Mouse (Mus musculus) heart, embryonic 10.5 days (tissue): ENCODE measurements around the gene Cpn2. TPM values are rescaled to one million over a fixed set of nuclear protein-coding genes. Genes with fewer than 3 reads are reported as not detected.

Source experiments
- DNase-seq: peaks from one replicate; pipeline ENCODE4 v3.0.0-alpha.2; 2017; ENCODE audit warnings: low spot score
- H3K27ac ChIP-seq: fragments of 300-500 bp; sonication (generic); 2 replicates; pipeline ENCODE4 v1.5.1; 2016; ENCODE audit warnings: mild to moderate bottlenecking
- H3K27me3 ChIP-seq: fragments of 300-500 bp; sonication (generic); 2 replicates; pipeline ENCODE4 v1.6.1; 2016; ENCODE audit warnings: mild to moderate bottlenecking; ENCODE audit not compliant: poor library complexity, insufficient read depth, severe bottlenecking
- H3K36me3 ChIP-seq: fragments of 300-500 bp; sonication (generic); 2 replicates; pipeline ENCODE4 v1.6.1; 2016; ENCODE audit warnings: mild to moderate bottlenecking, moderate library complexity
- H3K4me1 ChIP-seq: fragments of 300-500 bp; sonication (generic); 2 replicates; pipeline ENCODE4 v1.6.1; 2016; ENCODE audit warnings: mild to moderate bottlenecking
- H3K4me3 ChIP-seq: fragments of 300-500 bp; sonication (generic); 2 replicates; pipeline ENCODE4 v1.5.1; 2016; ENCODE audit warnings: mild to moderate bottlenecking, moderate library complexity
- H3K9me3 ChIP-seq: fragments of 300-500 bp; sonication (generic); 2 replicates; pipeline ENCODE4 v1.6.1; 2016; ENCODE audit warnings: mild to moderate bottlenecking, moderate library complexity
- WGBS: fragments of 180-500 bp; shearing (Covaris S2); methylation state at CpG from one replicate; pipeline ENCODE4 v1.1.7; 2016; 5-methylcytosine and 5-hydroxymethylcytosine counted together
- polyA plus RNA-seq: library from polyadenylated mRNA; unstranded; fragments of >200 nt; fragmentation: Nextera tagmentation; extraction: Ambion mirVana; gene quantifications from 2 replicates; pipeline ENCODE4 v1.2.1, GENCODE M21; 2016

Gene Cpn2
- polyA plus RNA-seq, 1 experiment from 2014 or later: 0.23 TPM

DNA sequence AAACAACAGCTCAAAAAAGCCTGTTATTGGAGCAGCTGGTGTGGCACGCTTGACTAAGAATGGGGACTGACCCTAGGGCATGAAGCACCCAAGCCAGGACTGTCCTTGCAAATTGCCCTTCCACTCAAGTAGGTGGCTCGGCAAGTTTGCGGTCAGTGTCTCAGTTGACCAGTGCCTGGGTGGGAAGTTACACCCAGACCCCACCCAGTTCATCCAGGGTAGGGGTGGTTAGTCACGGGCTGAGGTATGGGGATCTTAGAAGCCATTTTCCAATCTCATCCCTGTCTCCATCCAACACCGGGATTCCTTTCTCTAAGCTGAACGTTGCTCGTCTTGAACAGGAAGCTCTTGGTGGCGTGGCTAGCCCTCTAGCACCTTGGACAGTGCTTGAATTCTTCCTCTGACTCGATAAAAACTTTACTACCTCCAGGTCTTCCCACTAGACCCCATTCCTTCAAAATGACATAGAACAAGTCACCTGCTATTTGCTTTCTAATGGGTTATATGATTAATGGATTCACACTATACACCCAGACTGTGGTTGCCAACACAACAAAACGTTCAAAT, 32.5 kb upstream of the Cpn2 start:
- Histone ChIP-seq H3K4me3 (no peak overlapping the region), H3K36me3 (no peaks in the 10 kb centered on the region), H3K4me1 (no peaks in the 10 kb centered on the region), H3K27me3 (peaks cover 34% of the 10 kb centered on the region), H3K9me3 (no peaks in the 10 kb centered on the region), H3K27ac (no peak overlapping the region)
- peak; percentile 73 for DNase-seq
- WGBS: 61% methylated on average over 10 of the region's 10 CpGs

- no peaks in the 10 kb centered on the region for H3K9me3 ChIP-seq
- H3K4me1 ChIP-seq: no peaks in the 10 kb centered on the region
- no peaks in the 10 kb centered on the region for H3K36me3 ChIP-seq
- no peak overlapping the region for H3K4me3 ChIP-seq
- peaks cover 14% of the 10 kb centered on the region for H3K27me3 ChIP-seq
- peak; percentile 69 for DNase-seq
- no peak overlapping the region for H3K27ac ChIP-seq
- WGBS: 88% methylated on average over 7 of the region's 7 CpGs
Observed at GRCm38 (mm10) chr16:30297450-30297849, 30.2 kb upstream of the Cpn2 start.

- Histone ChIP-seq H3K27me3 (peaks cover 12% of the 10 kb centered on the region; the same call in 1 of the 2 replicates), H3K4me1 (no peaks in the 10 kb centered on the region), H3K36me3 (no peaks in the 10 kb centered on the region), H3K9me3 (no peaks in the 10 kb centered on the region), H3K27ac (no peak overlapping the region), H3K4me3 (no peak overlapping the region)
- WGBS: 80% methylated on average over 11 of the region's 11 CpGs
- DNase-seq: peak; percentile 67
Observed at GRCm38 (mm10) chr16:30296601-30297275, 29.4 kb upstream of the Cpn2 start.

DNA sequence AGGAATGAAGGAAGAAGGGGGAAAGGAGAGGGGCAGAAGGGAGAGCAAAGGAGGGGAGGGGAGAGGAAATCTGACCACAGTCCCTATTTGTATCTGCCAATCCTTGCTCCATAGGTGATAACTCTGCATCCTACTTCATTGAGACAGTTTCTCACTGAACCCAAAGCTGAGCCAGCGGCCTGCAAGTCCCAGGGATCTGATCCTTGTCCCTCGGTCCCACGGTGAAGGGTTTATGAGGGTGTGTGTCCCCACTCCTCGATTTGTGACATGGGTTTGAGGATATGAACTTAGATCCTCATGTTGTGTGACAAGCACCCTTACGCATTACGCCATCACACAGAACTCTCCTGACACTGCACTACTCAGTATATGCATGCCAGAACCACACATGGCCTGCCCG, 27.8 kb upstream of the Cpn2 start:
- H3K4me1 ChIP-seq: peaks cover 4% of the 10 kb centered on the region; the same call in 1 of the 2 replicates
- peaks cover 18% of the 10 kb centered on the region; the same call in 1 of the 2 replicates for H3K27me3 ChIP-seq
- H3K9me3 ChIP-seq: no peaks in the 10 kb centered on the region
- WGBS: 84% methylated on average over 7 of the region's 7 CpGs
- H3K36me3 ChIP-seq: no peaks in the 10 kb centered on the region
- no peak overlapping the region for H3K4me3 ChIP-seq
- no peak overlapping the region for H3K27ac ChIP-seq
- DNase-seq: peak; percentile 67

DNA sequence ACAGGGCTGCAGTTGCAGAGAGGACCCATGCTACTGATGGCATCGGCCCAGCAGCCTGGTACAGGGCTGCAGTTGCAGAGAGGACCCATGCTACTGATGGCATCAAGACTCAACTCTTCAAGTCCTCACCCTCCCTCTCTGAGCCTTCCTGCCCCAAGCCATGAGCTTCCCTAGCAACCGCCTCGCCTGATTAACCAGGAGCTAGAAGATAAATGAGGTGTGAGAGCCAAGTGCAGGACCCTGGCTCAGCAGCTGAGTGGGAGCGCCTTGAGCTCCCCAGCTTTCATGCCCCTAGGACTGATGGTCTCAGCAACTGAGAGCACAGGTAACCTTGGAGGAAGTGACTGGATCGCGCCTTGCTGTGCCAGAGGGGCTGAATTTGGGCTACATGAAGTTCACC, 23.1 kb upstream of the Cpn2 start:
- DNase-seq: no peak
- WGBS: 60% methylated on average over 6 of the region's 6 CpGs
- Histone ChIP-seq H3K9me3 (no peaks in the 10 kb centered on the region), H3K27ac (no peak overlapping the region), H3K4me3 (no peak overlapping the region), H3K4me1 (peaks cover 8% of the 10 kb centered on the region; the same call in 1 of the 2 replicates), H3K36me3 (no peaks in the 10 kb centered on the region), H3K27me3 (peaks cover 44% of the 10 kb centered on the region)

- Histone ChIP-seq H3K27ac (no peak overlapping the region), H3K36me3 (no peaks in the 10 kb centered on the region), H3K27me3 (peaks cover 80% of the 10 kb centered on the region), H3K9me3 (no peaks in the 10 kb centered on the region), H3K4me1 (peaks cover 30% of the 10 kb centered on the region), H3K4me3 (no peak overlapping the region)
- WGBS: 47% methylated on average over 4 of the region's 4 CpGs
- DNase-seq: no peak
Observed at GRCm38 (mm10) chr16:30285701-30286100, 18.4 kb upstream of the Cpn2 start.

- Histone ChIP-seq H3K27me3 (peaks cover 63% of the 10 kb centered on the region), H3K4me1 (peaks cover 30% of the 10 kb centered on the region), H3K4me3 (peak overlapping the region; percentile 49), H3K36me3 (no peaks in the 10 kb centered on the region), H3K27ac (no peak overlapping the region), H3K9me3 (no peaks in the 10 kb centered on the region)
- DNase-seq: no peak
- WGBS: 4% methylated on average over 15 of the region's 15 CpGs
Observed at GRCm38 (mm10) chr16:30283743-30284337, 16.5 kb upstream of the Cpn2 start.

DNA sequence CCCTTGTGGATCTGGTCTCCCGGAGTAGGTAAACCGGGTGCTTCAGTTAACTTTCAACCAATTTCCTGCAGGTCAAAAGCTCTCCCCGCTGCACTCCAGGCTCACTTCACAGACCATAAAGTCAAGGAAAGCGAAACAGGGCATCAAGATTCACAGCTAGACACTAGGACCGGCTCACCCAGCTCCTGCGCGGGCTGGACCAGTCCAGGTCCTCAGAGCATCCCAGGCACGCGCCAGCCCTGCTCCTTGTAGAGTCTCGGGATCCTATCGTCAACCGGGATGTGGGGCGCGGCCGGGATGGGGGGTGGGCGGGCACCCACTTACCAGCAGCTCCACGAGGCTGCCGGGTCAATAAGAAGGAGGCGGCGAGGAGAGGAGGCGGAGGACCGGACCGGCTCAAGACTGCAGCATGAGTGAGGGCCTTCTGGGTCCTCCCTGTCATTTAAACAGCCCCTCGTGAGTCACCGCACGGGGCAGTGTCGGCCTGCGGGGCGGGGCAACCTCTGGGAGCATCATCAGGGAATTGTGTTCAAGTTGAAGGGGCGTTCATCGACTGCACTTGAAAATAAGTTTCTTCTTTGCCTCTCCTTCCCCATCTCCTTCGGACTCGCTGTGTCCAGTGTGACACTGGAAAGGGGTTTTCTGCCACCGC, 15.7 kb upstream of the Cpn2 start, which contains the start of gene Lrrc15:
Gene Lrrc15 (minus strand): TSS at position 413 of the 652 bp plus-strand sequence.
- Histone ChIP-seq H3K27ac (no peak within 1 kb of the TSS), H3K27me3 (peaks cover 58% of the 10 kb centered on the region), H3K36me3 (no peaks in the 10 kb centered on the region), H3K9me3 (no peaks in the 10 kb centered on the region), H3K4me1 (peaks cover 34% of the 10 kb centered on the region), H3K4me3 (peak within 1 kb of the TSS; percentile 49)
- DNase-seq: no peak
- WGBS: 9% methylated on average over 34 of the region's 34 CpGs

GRCm38 (mm10) chr16:30280676-30281297, 13.5 kb upstream of the Cpn2 start:
- peaks cover 33% of the 10 kb centered on the region for H3K4me1 ChIP-seq
- H3K9me3 ChIP-seq: no peaks in the 10 kb centered on the region
- H3K27ac ChIP-seq: no peak overlapping the region
- WGBS: 11% methylated on average over 4 of the region's 4 CpGs
- no peak overlapping the region for H3K4me3 ChIP-seq
- no peaks in the 10 kb centered on the region for H3K36me3 ChIP-seq
- no peak for DNase-seq
- H3K27me3 ChIP-seq: peaks cover 48% of the 10 kb centered on the region

GRCm38 (mm10) chr16:30278406-30278805, 11.1 kb upstream of the Cpn2 start:
- Histone ChIP-seq H3K27me3 (peaks cover 29% of the 10 kb centered on the region), H3K4me1 (peaks cover 24% of the 10 kb centered on the region), H3K4me3 (no peak overlapping the region), H3K36me3 (no peaks in the 10 kb centered on the region), H3K27ac (no peak overlapping the region), H3K9me3 (no peaks in the 10 kb centered on the region)
- 81% methylated on average over 11 of the region's 11 CpGs for WGBS
- no peak for DNase-seq

DNA sequence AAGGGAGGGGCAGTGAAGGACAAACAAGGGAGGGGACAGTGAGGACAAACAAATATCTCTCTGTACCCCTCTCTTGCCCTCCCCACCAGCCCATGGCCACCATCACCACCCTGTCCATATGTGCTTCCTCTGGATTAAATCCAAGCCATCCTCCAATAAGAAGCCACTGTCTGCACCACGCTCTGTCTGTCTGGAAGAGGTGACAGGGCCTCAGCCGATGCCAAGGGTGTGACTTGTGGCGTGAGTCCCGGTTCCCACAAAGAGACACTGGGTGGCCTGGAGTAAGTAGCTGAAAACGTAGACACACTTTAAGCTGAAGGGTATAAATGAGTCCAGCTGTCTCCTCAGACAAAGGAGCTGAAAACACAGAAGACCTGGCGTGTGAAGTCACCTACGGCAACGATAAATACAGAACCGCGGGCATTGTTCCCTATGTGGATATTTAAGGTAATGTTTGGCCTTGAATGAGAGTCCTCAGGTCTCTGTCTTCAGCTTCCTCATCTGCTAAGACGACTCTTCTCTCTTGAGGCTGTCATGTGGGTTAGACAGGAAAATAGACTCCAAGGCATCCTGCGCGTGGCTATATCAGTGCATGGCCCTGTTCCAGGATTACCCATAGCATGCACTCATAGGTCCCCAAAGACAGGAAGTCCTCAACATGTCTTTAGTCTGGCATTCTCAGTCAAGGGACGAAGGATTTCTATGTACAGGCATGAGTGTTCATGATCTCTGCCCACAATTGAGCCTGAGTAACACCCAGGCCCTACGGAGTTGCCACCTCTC, 8.4 kb upstream of the Cpn2 start:
- H3K4me1 ChIP-seq: peaks cover 16% of the 10 kb centered on the region
- no peak for DNase-seq
- H3K4me3 ChIP-seq: no peak overlapping the region
- no peaks in the 10 kb centered on the region for H3K9me3 ChIP-seq
- no peak overlapping the region for H3K27ac ChIP-seq
- 0 out of 2 replicates have a peak, but pooled peaks cover 8% of the 10 kb centered on the region for H3K27me3 ChIP-seq
- WGBS: 82% methylated on average over 15 of the region's 15 CpGs
- H3K36me3 ChIP-seq: no peaks in the 10 kb centered on the region

DNA sequence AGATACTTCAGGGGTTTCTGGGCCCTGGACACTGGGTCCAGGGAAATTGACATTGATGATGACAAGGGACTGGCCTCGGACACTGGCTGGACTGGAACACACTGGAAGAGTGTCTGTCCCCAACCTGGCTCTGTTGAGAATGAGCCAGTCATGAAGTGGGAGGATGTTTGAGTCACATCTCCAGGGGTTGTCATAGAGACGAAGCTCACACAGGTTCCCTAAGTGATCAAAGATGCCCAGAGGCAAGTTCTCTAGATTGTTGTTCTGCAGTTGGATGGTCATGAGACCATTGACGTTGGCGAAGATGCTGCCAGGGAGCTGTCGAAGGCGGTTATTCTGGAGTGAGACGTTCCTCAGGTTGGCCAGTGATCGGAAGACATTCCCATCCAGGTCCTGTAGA, 5.8 kb upstream of the Cpn2 start:
- WGBS: 88% methylated on average over 8 of the region's 8 CpGs
- H3K36me3 ChIP-seq: no peaks in the 10 kb centered on the region
- no peaks in the 10 kb centered on the region for H3K9me3 ChIP-seq
- H3K4me3 ChIP-seq: no peak overlapping the region
- peaks cover 8% of the 10 kb centered on the region; the same call in 1 of the 2 replicates for H3K27me3 ChIP-seq
- peaks cover 8% of the 10 kb centered on the region; the same call in 1 of the 2 replicates for H3K4me1 ChIP-seq
- H3K27ac ChIP-seq: no peak overlapping the region
- DNase-seq: no peak
